In genomic region chr6:113600543-113601139, GRCm38 (mm10) we compare ENCODE assay signal across 14 mouse cellular contexts. TPM values are rescaled to one million over a fixed set of nuclear protein-coding genes. Genes with fewer than 3 reads are reported as not detected.
DNase-seq lines count a peak whose midpoint lies in the region; ATAC-seq and TF ChIP-seq lines count a peak whose summit lies in the region.
"Had no signal": no experiment of that assay in that cellular context is flagged by ENCODE, and none has a peak within 500 bp of the region (broad histone marks: within the 10 kb centered on the region; RNA-seq: fewer than 3 reads in every experiment).

Gene Fancd2os (minus strand): TSS chr6:113600715.

- H3K9ac ChIP-seq in forebrain, embryonic 13.5 days, result no peak within 1 kb of the TSS
- peak within 1 kb of the TSS; percentile 43 for H3K9ac ChIP-seq in midbrain, embryonic 11.5 days (ENCODE audit: low read length)
- H3K9ac ChIP-seq in midbrain, postnatal 0 days (replicated peaks; ENCODE audit: low read length, poor library complexity, severe bottlenecking), result no peak within 1 kb of the TSS
- H3K9ac ChIP-seq in embryonic facial prominence, embryonic 14.5 days (ENCODE audit: low read depth, low read length), result no peak within 1 kb of the TSS
- 0 out of 2 replicates have a peak within 1 kb of the TSS, but pooled peaks have one; percentile 16 for H3K9ac ChIP-seq in neural tube, embryonic 14.5 days (replicated peaks; ENCODE audit: low read depth, low read length)

- peak within 1 kb of the TSS; percentile 76 for H3K27ac ChIP-seq in forebrain, embryonic 10.5 days
- no peak within 1 kb of the TSS for H3K27ac ChIP-seq in forebrain, embryonic 13.5 days
- H3K27ac ChIP-seq in midbrain, embryonic 11.5 days (ENCODE audit: low read depth, low read length), result no peak within 1 kb of the TSS
- H3K27ac ChIP-seq in midbrain, postnatal 0 days (ENCODE audit: low read depth, low read length), result no peak within 1 kb of the TSS
- no peak within 1 kb of the TSS for H3K27ac ChIP-seq in embryonic facial prominence, embryonic 14.5 days (replicated peaks; ENCODE audit: low read depth, low read length)
- H3K27ac ChIP-seq in neural tube, embryonic 14.5 days (ENCODE audit: low read depth, low read length), result no peak within 1 kb of the TSS
- H3K27ac ChIP-seq: macrophage had no signal

- no peak for ATAC-seq in forebrain, embryonic 13.5 days
- ATAC-seq in midbrain, embryonic 11.5 days (ENCODE audit: low FRiP score), result no peak
- ATAC-seq in midbrain, postnatal 0 days (ENCODE audit: low FRiP score), result no peak
- no peak for ATAC-seq in embryonic facial prominence, embryonic 14.5 days (ENCODE audit: low read depth)
- no peak for ATAC-seq in neural tube, embryonic 14.5 days (ENCODE audit: low read depth)
- ATAC-seq in CD4-positive, CD25-positive, alpha-beta regulatory T cell, adult 4 months, result no peak
- ATAC-seq: activated CD4-positive, CD25-positive, alpha-beta regulatory T cell, adult 4 months; forebrain, embryonic 16.5 days had no signal

- WGBS in forebrain, embryonic 10.5 days, result 43% methylated on average over 23 of the region's 23 CpGs
- WGBS in forebrain, embryonic 13.5 days, result 32% methylated on average over 23 of the region's 23 CpGs
- WGBS in midbrain, embryonic 11.5 days, result 38% methylated on average over 23 of the region's 23 CpGs
- WGBS in midbrain, postnatal 0 days, result 36% methylated on average over 23 of the region's 23 CpGs
- 48% methylated on average over 23 of the region's 23 CpGs for WGBS in embryonic facial prominence, embryonic 14.5 days
- WGBS in neural tube, embryonic 14.5 days, result 32% methylated on average over 23 of the region's 23 CpGs

- H3K9me3 ChIP-seq in forebrain, embryonic 10.5 days, result no peaks in the 10 kb centered on the region
- no peaks in the 10 kb centered on the region for H3K9me3 ChIP-seq in forebrain, embryonic 13.5 days (replicated peaks)
- H3K9me3 ChIP-seq in midbrain, embryonic 11.5 days (ENCODE audit: control insufficient read depth, low read length), result no peaks in the 10 kb centered on the region
- no peaks in the 10 kb centered on the region for H3K9me3 ChIP-seq in midbrain, postnatal 0 days (ENCODE audit: low read length)
- H3K9me3 ChIP-seq in embryonic facial prominence, embryonic 14.5 days (ENCODE audit: control insufficient read depth, low read length), result no peaks in the 10 kb centered on the region
- no peaks in the 10 kb centered on the region for H3K9me3 ChIP-seq in neural tube, embryonic 14.5 days (ENCODE audit: control insufficient read depth, low read length)

- no peak within 1 kb of the TSS for H3K4me2 ChIP-seq in forebrain, embryonic 13.5 days
- H3K4me2 ChIP-seq in midbrain, embryonic 11.5 days, result no peak within 1 kb of the TSS
- no peak within 1 kb of the TSS for H3K4me2 ChIP-seq in midbrain, postnatal 0 days (ENCODE audit: low read depth, low read length, poor library complexity, severe bottlenecking)
- H3K4me2 ChIP-seq in embryonic facial prominence, embryonic 14.5 days (ENCODE audit: low read depth, low read length), result 0 out of 2 replicates have a peak within 1 kb of the TSS, but pooled peaks have one; percentile 18
- H3K4me2 ChIP-seq in neural tube, embryonic 14.5 days (ENCODE audit: low read depth, low read length), result no peak within 1 kb of the TSS
- H3K4me2 ChIP-seq: heart, embryonic 11.5 days had no signal

- peak; percentile 44 for DNase-seq in forebrain, embryonic 10.5 days (ENCODE audit: extremely low spot score, low spot score)
- DNase-seq in midbrain, embryonic 11.5 days (ENCODE audit: low spot score, missing footprints), result peak; percentile 82
- no peak for DNase-seq in midbrain, postnatal 0 days (ENCODE audit: low spot score)
- DNase-seq in embryonic facial prominence, embryonic 14.5 days (ENCODE audit: low spot score), result no peak
- DNase-seq in c-Kit-positive CD71-positive TER-119-positive erythroid progenitor cells, embryonic 14.5 days (ENCODE audit: low spot score), result no peak
- DNase-seq: cerebellum, adult 9-11 months; liver had no signal

- peaks cover 15% of the 10 kb centered on the region for H3K4me1 ChIP-seq in forebrain, embryonic 10.5 days
- H3K4me1 ChIP-seq in forebrain, embryonic 13.5 days, result peaks cover 9% of the 10 kb centered on the region
- H3K4me1 ChIP-seq in midbrain, embryonic 11.5 days (ENCODE audit: control insufficient read depth, insufficient read depth, low read length), result peaks cover 9% of the 10 kb centered on the region; the same call in 1 of the 2 replicates
- H3K4me1 ChIP-seq in midbrain, postnatal 0 days (ENCODE audit: insufficient read depth, low read length), result no peaks in the 10 kb centered on the region
- peaks cover 3% of the 10 kb centered on the region for H3K4me1 ChIP-seq in embryonic facial prominence, embryonic 14.5 days (ENCODE audit: control insufficient read depth, insufficient read depth, low read length)
- peaks cover 6% of the 10 kb centered on the region for H3K4me1 ChIP-seq in neural tube, embryonic 14.5 days (ENCODE audit: control insufficient read depth, insufficient read depth, low read length)

- TF ChIP-seq CTCF in midbrain, postnatal 0 days (IDR thresholded peaks at IDR 0.05), result no peak

- H3K4me3 ChIP-seq in forebrain, embryonic 10.5 days, result no peak within 1 kb of the TSS; the same call in 1 of the 2 replicates
- H3K4me3 ChIP-seq in forebrain, embryonic 13.5 days, result no peak within 1 kb of the TSS
- no peak within 1 kb of the TSS for H3K4me3 ChIP-seq in midbrain, embryonic 11.5 days (ENCODE audit: low read depth, low read length)
- H3K4me3 ChIP-seq in midbrain, postnatal 0 days (ENCODE audit: low read depth, low read length), result no peak within 1 kb of the TSS
- H3K4me3 ChIP-seq in embryonic facial prominence, embryonic 14.5 days (ENCODE audit: low read depth, low read length), result no peak within 1 kb of the TSS
- no peak within 1 kb of the TSS for H3K4me3 ChIP-seq in neural tube, embryonic 14.5 days (ENCODE audit: low read depth, low read length)

- no peaks in the 10 kb centered on the region for H3K27me3 ChIP-seq in forebrain, embryonic 10.5 days (ENCODE audit: poor library complexity, severe bottlenecking)
- H3K27me3 ChIP-seq in forebrain, embryonic 13.5 days, result no peaks in the 10 kb centered on the region
- H3K27me3 ChIP-seq in midbrain, embryonic 11.5 days (ENCODE audit: control insufficient read depth, insufficient read depth, low read length), result no peaks in the 10 kb centered on the region
- no peaks in the 10 kb centered on the region for H3K27me3 ChIP-seq in midbrain, postnatal 0 days (ENCODE audit: insufficient read depth, low read length)
- H3K27me3 ChIP-seq in embryonic facial prominence, embryonic 14.5 days (replicated peaks; ENCODE audit: control insufficient read depth, insufficient read depth, low read length), result no peaks in the 10 kb centered on the region
- no peaks in the 10 kb centered on the region for H3K27me3 ChIP-seq in neural tube, embryonic 14.5 days (ENCODE audit: control insufficient read depth, insufficient read depth, low read length)

- H3K36me3 ChIP-seq in forebrain, embryonic 10.5 days (replicated peaks), result peaks cover 16% of the 10 kb centered on the region
- H3K36me3 ChIP-seq in forebrain, embryonic 13.5 days (ENCODE audit: poor library complexity, severe bottlenecking), result 0 out of 2 replicates have a peak, but pooled peaks cover 6% of the 10 kb centered on the region
- H3K36me3 ChIP-seq in midbrain, embryonic 11.5 days (ENCODE audit: control insufficient read depth, insufficient read depth, low read length), result no peaks in the 10 kb centered on the region
- H3K36me3 ChIP-seq in midbrain, postnatal 0 days (ENCODE audit: insufficient read depth, low read length), result no peaks in the 10 kb centered on the region
- no peaks in the 10 kb centered on the region for H3K36me3 ChIP-seq in embryonic facial prominence, embryonic 14.5 days (ENCODE audit: control insufficient read depth, insufficient read depth, low read length)
- H3K36me3 ChIP-seq in neural tube, embryonic 14.5 days (ENCODE audit: control insufficient read depth, insufficient read depth, low read length), result no peaks in the 10 kb centered on the region

RNA-seq across cellular contexts. Expression of gene Fancd2os, which starts in this region (rescaled TPM):
- not detected in 2 replicates for polyA plus RNA-seq in forebrain, embryonic 10.5 days (2016; fragmentation: Nextera tagmentation; extraction: Ambion mirVana)
- 0.28 TPM in 1 of 2 replicates, not detected in the other for polyA plus RNA-seq in forebrain, embryonic 13.5 days (2015; fragmentation: Nextera tagmentation; extraction: Ambion mirVana)
- polyA plus RNA-seq in midbrain, embryonic 11.5 days (2014; fragmentation: Nextera tagmentation; extraction: Ambion mirVana), result 0.42 and 0.47 TPM in 2 replicates
- total RNA-seq in midbrain, postnatal 0 days (2014; rRNA removed), result 0.47 TPM in 1 of 2 replicates, not detected in the other
- polyA plus RNA-seq in midbrain, postnatal 0 days (2015; fragmentation: Nextera tagmentation; extraction: Ambion mirVana), result 0.11 and 0.18 TPM in 2 replicates
- not detected in 2 replicates for polyA plus RNA-seq in embryonic facial prominence, embryonic 14.5 days (2014; fragmentation: Nextera tagmentation; extraction: Ambion mirVana)
- not detected in 2 replicates for polyA plus RNA-seq in neural tube, embryonic 14.5 days (2014; fragmentation: Nextera tagmentation; extraction: Ambion mirVana)
- polyA plus RNA-seq in CD4-positive, CD25-positive, alpha-beta regulatory T cell, adult 4 months (2017; shearing (Covaris generic)), result not detected
- polyA plus RNA-seq: activated CD4-positive, CD25-positive, alpha-beta regulatory T cell, adult 4 months; forebrain, embryonic 16.5 days; macrophage had no signal

Comparison
In these comparisons a context has a peak if more than half of its experiments do, and no peak if none do; other contexts are left out.
1. Peak in DNase-seq and H3K27ac ChIP-seq in forebrain, embryonic 10.5 days; RNA of the gene not detected or under 1 TPM.
2. Peak in DNase-seq and H3K9ac ChIP-seq in midbrain, embryonic 11.5 days; RNA of the gene not detected or under 1 TPM.